Mouse (Mus musculus): ENCODE measurements around the gene Coro2a.

DNA sequence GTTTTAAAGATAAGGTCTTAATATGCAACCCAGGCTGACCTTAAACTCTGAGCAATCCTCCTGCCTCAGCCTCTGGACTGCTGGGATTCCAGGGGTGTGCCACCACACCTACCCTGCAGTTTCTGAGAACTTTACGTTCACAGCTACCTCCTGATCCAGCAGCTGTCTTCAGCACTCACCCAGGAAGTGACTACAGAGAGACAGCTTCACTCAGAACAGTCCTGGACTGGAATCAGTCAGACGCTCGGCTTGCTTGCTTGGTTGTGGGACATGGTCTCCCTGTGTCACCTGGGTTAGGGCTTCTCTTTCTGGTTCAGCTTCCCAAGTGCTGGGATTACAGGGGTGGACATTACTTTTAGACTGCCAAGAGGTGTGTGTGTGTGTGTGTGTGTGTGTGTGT, 45.1 kb downstream of the Coro2a start:
- TF ChIP-seq POLR2A (IDR thresholded peaks at IDR 0.05; ENCODE audit: borderline replicate concordance, extremely low read depth, low read depth, low read length): no peak
- no peak for TF ChIP-seq CTCF (IDR thresholded peaks at IDR 0.05; ENCODE audit: insufficient read depth, low read length)

All from lung, adult 2 months (tissue).